Mouse (Mus musculus): ENCODE results near the gene Ssbp3.

GRCm38 (mm10) chr4:106868737-106869438 lies 41.6 kb upstream of the Ssbp3 start:
- TF ChIP-seq POLR2A (IDR thresholded peaks at IDR 0.05; ENCODE audit: low read depth, low read length) (no peak), CTCF (IDR thresholded peaks at IDR 0.05; ENCODE audit: borderline replicate concordance, insufficient read depth, low read length) (no peak)
